Mouse (Mus musculus) lung, embryonic 14.5 days (tissue): ENCODE results near the gene Col25a1. TPM values are rescaled to one million over a fixed set of nuclear protein-coding genes. Genes with fewer than 3 reads are reported as not detected.

ENCODE experiments used
- ATAC-seq: fragments of 200-750 bp; cut with Nextera tagmentation; 2 replicates; pipeline ENCODE4 v1.8.0; 2017; ENCODE audit warnings: mild to moderate bottlenecking, moderate TSS enrichment, moderate library complexity; ENCODE audit not compliant: insufficient read depth
- DNase-seq: peaks from one replicate; pipeline ENCODE4 v3.0.0-alpha.2; 2015
- H3K27ac ChIP-seq: fragments of 300-500 bp; sonication (generic); 2 replicates; pipeline ENCODE4 v1.5.1; 2014; ENCODE audit warnings: low read depth, mild to moderate bottlenecking, moderate library complexity
- H3K27me3 ChIP-seq: fragments of 300-500 bp; sonication (generic); 2 replicates; pipeline ENCODE4 v1.6.1; 2014; ENCODE audit warnings: low read length, control low read depth; ENCODE audit not compliant: insufficient read depth
- H3K36me3 ChIP-seq: fragments of 300-500 bp; sonication (generic); 2 replicates; pipeline ENCODE4 v1.6.1; 2014; ENCODE audit warnings: control low read depth; ENCODE audit not compliant: insufficient read depth
- H3K4me1 ChIP-seq: fragments of 300-500 bp; sonication (generic); 2 replicates; pipeline ENCODE4 v1.6.1; 2014; ENCODE audit warnings: antibody characterized with exemption, control low read depth; ENCODE audit not compliant: insufficient read depth
- H3K4me2 ChIP-seq: fragments of 300-500 bp; sonication (generic); 2 replicates; pipeline ENCODE4 v1.6.1; 2014; ENCODE audit warnings: mild to moderate bottlenecking
- H3K4me3 ChIP-seq: fragments of 300-500 bp; sonication (generic); 2 replicates; pipeline ENCODE4 v1.5.1; 2014; ENCODE audit warnings: low read depth, low read length
- H3K9ac ChIP-seq: fragments of 300-500 bp; sonication (generic); 2 replicates; pipeline ENCODE4 v1.6.1; 2014
- H3K9me3 ChIP-seq: fragments of 300-500 bp; sonication (generic); 2 replicates; pipeline ENCODE4 v1.6.1; 2016; ENCODE audit warnings: low read depth, low read length, control low read depth
- CTCF ChIP-seq: IDR thresholded peaks from 2 replicates; pipeline ENCODE4 v1.5.1; 2016; ENCODE audit warnings: antibody characterized with exemption, low read depth
- WGBS: fragments of 180-500 bp; shearing (Covaris S2); extraction: QIAGEN DNeasy Blood & Tissue Kit; methylation state at CpG from one replicate; pipeline ENCODE4 v1.1.7; 2014; 5-methylcytosine and 5-hydroxymethylcytosine counted together
- polyA plus RNA-seq: library from polyadenylated mRNA; unstranded; fragments of >200 nt; fragmentation: Nextera tagmentation; extraction: Ambion mirVana; gene quantifications from 2 replicates; pipeline ENCODE4 v1.2.1, GENCODE M21; 2014

Col25a1 gene
- polyA plus RNA-seq, 1 experiment from 2014 or later = 17.0 TPM

- whole genome bisulfite sequencing = 44% methylated on average over 5 of the region's 5 CpGs
- DNase-seq = peak; percentile 90
These were observed 36.0 kb upstream of the Col25a1 start for GRCm38 (mm10) chr3:130095160-130095781.

GRCm38 (mm10) chr3:130103486-130103885, 27.8 kb upstream of the Col25a1 start:
- TF ChIP-seq CTCF = peak; percentile 62
- no peak overlapping the region for H3K27ac ChIP-seq
- no peak for ATAC-seq
- H3K27me3 ChIP-seq = no peaks in the 10 kb centered on the region
- WGBS = 70% methylated on average over 8 of the region's 8 CpGs
- H3K36me3 ChIP-seq = no peaks in the 10 kb centered on the region
- H3K4me2 ChIP-seq = no peak overlapping the region
- H3K4me1 ChIP-seq = 0 out of 2 replicates have a peak, but pooled peaks cover 6% of the 10 kb centered on the region
- peak; percentile 44 for DNase-seq
- no peak overlapping the region for H3K9ac ChIP-seq
- no peak overlapping the region for H3K4me3 ChIP-seq
- no peaks in the 10 kb centered on the region for H3K9me3 ChIP-seq

More at GRCm38 (mm10) chr3:130095160-130095781, 36.0 kb upstream of the Col25a1 start:
- Histone ChIP-seq H3K27me3 (no peaks in the 10 kb centered on the region), H3K9ac (no peak overlapping the region), H3K9me3 (no peaks in the 10 kb centered on the region), H3K4me2 (no peak overlapping the region), H3K27ac (no peak overlapping the region), H3K4me1 (no peaks in the 10 kb centered on the region), H3K36me3 (no peaks in the 10 kb centered on the region), H3K4me3 (no peak overlapping the region)
- peak; percentile 76 for TF ChIP-seq CTCF
- no peak for ATAC-seq

- Histone ChIP-seq H3K9me3 (no peaks in the 10 kb centered on the region), H3K4me2 (peak overlapping the region; percentile 42), H3K27me3 (no peaks in the 10 kb centered on the region), H3K4me3 (no peak overlapping the region), H3K9ac (no peak overlapping the region), H3K4me1 (0 out of 2 replicates have a peak, but pooled peaks cover 6% of the 10 kb centered on the region), H3K36me3 (no peaks in the 10 kb centered on the region), H3K27ac (no peak overlapping the region)
- 31% methylated on average over 9 of the region's 9 CpGs for WGBS
- no peak for TF ChIP-seq CTCF
- peak; percentile 66 for DNase-seq
- ATAC-seq = peak; percentile 82
These were observed 26.8 kb upstream of the Col25a1 start for GRCm38 (mm10) chr3:130104471-130104870.

GRCm38 (mm10) chr3:130116886-130117285, 14.4 kb upstream of the Col25a1 start:
- DNase-seq (no peak), ATAC-seq (no peak)
- no peaks in the 10 kb centered on the region for H3K9me3 ChIP-seq
- TF ChIP-seq CTCF = no peak
- H3K36me3 ChIP-seq = no peaks in the 10 kb centered on the region
- no peaks in the 10 kb centered on the region for H3K27me3 ChIP-seq
- no peak overlapping the region for H3K27ac ChIP-seq
- WGBS = 65% methylated on average over 6 of the region's 6 CpGs
- H3K9ac ChIP-seq = no peak overlapping the region
- no peak overlapping the region for H3K4me2 ChIP-seq
- no peak overlapping the region for H3K4me3 ChIP-seq
- no peaks in the 10 kb centered on the region for H3K4me1 ChIP-seq

- Histone ChIP-seq H3K9ac (no peak overlapping the region), H3K4me2 (no peak overlapping the region), H3K27ac (no peak overlapping the region), H3K4me3 (no peak overlapping the region), H3K4me1 (no peaks in the 10 kb centered on the region), H3K36me3 (no peaks in the 10 kb centered on the region), H3K27me3 (no peaks in the 10 kb centered on the region), H3K9me3 (no peaks in the 10 kb centered on the region)
- DNase-seq (peak; percentile 14), ATAC-seq (no peak)
- WGBS = 66% methylated on average over 8 of the region's 8 CpGs
- no peak for TF ChIP-seq CTCF
These were observed 3.5 kb upstream of the Col25a1 start for GRCm38 (mm10) chr3:130127840-130128239.

- TF ChIP-seq CTCF = no peak
- no peak for ATAC-seq
- Histone ChIP-seq H3K27ac (no peak overlapping the region), H3K4me2 (no peak overlapping the region), H3K4me1 (no peaks in the 10 kb centered on the region), H3K9ac (no peak overlapping the region), H3K36me3 (no peaks in the 10 kb centered on the region), H3K4me3 (no peak overlapping the region), H3K9me3 (no peaks in the 10 kb centered on the region), H3K27me3 (no peaks in the 10 kb centered on the region)
- WGBS = 57% methylated on average over 11 of the region's 11 CpGs
- DNase-seq = peak; percentile 16
These were observed 2.7 kb upstream of the Col25a1 start for GRCm38 (mm10) chr3:130128564-130128963.

GRCm38 (mm10) chr3:130129635-130130206, 1.6 kb upstream of the Col25a1 start:
- peak; percentile 70 for DNase-seq

More at GRCm38 (mm10) chr3:130129635-130130206, 1.6 kb upstream of the Col25a1 start:
- no peaks in the 10 kb centered on the region for H3K27me3 ChIP-seq
- H3K27ac ChIP-seq = no peak overlapping the region
- no peaks in the 10 kb centered on the region for H3K36me3 ChIP-seq
- TF ChIP-seq CTCF = peak; percentile 76
- no peak for ATAC-seq
- H3K4me2 ChIP-seq = no peak overlapping the region
- H3K9me3 ChIP-seq = no peaks in the 10 kb centered on the region
- WGBS = 36% methylated on average over 10 of the region's 10 CpGs
- no peak overlapping the region for H3K4me3 ChIP-seq
- no peaks in the 10 kb centered on the region for H3K4me1 ChIP-seq
- no peak overlapping the region for H3K9ac ChIP-seq
